Mouse (Mus musculus) mouse trophoblast stem cell (cell line): ENCODE data around the gene Ankrd42.

ENCODE experiments used
- in situ Hi-C, 2 experiments: fragments of 300-500 bp; cut with MseI, MboI; formaldehyde crosslinking; loops; 2 replicates in 1 of 2; 3 replicates in 1 of 2; pipeline ENCODE4 v1.15.1; 2025

Ankrd42 gene

DNA sequence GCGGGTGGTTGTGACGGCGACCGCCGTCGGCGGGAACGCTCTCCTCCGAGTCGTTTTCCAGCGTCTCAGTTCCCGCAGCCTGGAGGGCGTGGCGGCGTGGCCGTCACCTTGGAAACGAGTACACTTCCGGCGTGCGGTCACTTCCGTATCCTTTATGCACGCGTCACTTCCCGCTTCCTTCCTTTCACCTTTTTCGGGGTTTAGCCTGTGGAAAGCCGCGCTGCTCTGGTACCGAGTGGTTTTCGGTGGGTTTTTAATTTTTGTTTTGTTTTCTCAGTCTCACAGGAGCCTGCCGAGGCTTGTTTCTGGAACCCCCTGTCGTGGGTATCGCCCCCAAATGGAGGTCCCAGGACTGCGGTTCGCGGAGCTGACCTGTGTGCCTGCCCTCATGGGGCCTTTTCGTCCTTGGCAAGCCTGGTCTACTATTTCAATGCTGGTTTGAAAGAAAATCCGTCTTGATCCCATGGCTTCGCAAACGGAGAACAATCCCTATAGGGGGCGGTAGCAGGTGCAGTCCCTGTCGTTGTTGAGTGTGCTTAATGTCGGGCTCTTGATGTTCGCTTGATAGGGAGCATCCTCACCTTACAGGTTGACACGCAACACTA lies at the start of gene Ankrd42:
Gene Ankrd42 (minus strand): TSS at position 122 of the 605 bp plus-strand sequence.
- in situ Hi-C loops, result no loop called here

GRCm38 (mm10) chr7:92677346-92677745 lies 40.4 kb upstream of the Ankrd42 start:
- in situ Hi-C loops, result no loop called here

DNA sequence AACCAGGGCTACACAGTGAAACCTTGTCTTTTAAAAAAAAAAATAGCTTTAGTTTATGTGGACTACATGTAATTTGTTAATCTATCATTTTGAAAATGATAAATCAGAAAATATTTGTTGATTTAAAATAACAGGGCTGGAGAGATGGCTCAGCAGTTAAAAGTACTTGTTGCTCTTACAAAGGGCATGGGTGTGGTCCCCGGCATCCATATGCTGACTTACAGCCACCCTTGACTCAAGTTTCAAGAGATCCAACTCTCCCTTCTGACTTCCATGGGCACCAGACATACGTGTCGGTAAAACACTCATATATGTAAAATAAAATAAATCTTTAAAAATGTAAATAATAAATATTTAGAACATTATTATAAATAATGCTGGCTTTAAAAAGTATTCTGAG lies 38.2 kb upstream of the Ankrd42 start:
- in situ Hi-C loops, result no loop called here

DNA sequence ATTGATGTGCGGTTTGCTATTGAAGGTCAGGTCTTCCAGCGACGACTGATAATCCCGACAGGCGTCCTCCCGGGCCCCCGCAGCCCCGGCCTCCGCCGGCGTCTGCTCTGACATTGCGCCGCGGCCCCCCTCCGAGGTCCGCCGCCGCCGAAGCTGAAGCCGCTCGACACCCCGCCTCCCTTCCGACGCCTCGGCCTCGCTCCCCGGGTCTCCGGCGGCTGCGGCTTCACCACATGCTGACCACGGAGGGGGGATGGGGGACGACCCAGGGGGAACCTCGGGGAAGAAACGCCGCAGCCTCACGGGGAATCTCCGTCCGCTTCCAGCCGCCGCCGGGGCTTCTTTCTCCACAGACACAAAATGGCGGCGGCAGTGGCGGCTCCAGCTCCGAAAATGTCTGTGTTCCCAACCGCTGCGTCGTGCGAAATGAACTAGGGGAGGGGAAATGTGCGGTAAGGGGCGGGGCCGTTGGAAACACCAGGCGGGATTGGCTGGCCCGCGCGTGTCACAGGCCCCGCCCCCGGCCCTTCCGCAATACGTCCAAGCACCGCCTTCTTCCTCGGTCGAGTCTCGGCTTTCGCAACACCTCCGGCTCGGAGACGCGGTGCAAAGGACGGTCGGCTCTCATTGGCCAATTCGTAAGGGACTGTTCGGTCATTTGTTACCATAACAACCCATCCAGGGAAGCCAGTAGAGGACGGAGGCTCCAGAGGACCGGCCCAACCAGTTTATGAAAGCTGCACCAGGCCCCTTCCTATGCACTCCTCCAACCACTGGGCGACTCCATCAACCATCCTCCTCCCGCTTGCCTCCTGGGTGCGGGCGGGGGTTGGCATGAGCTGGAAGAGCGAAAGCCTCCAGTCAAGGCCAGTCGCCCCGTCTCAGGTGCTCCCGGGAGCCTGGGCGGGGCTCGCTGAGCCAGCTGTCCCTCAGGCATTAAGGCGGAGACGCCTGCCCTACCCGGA lies 32.8 kb upstream of the Ankrd42 start, which contains the start of gene Pcf11:
Gene Pcf11 (minus strand): TSS at position 428 of the 965 bp plus-strand sequence.
- in situ Hi-C loops, result no loop called here

DNA sequence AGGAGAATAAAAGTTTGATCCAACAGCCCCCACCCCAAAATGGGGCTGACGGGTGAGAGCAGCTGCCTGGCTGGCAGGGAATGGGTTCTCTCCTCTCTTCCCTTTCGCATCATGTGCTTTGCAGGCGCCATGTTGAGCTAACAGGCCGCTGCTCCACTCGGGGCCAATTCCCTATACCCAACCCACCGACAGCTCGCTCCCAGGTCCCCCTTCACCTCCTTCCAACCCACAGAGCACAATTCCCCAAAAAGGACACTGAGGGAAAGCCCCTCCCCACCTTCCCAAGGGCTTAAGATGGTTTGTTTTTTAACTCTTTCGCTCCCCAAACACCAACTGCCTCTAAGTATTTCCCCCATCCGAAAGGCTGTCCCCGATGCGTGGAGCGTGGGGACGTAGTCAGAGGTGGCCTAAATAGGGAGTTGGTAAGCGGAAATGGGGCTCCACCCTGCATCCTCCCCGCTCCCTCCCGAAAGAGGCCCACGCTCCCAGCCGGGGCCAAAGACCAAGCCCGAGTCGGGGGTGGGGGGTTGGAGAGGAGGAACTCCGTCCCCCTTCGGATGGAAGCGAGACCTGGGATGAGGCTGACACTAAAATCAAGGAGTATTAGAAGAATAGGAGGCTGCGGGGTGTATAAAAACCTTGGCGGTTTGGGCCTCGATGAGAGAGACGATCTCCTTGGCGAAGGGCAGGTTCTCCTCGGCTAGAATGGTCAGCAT lies 32.0 kb upstream of the Ankrd42 start:
- in situ Hi-C loops, result no loop called here

DNA sequence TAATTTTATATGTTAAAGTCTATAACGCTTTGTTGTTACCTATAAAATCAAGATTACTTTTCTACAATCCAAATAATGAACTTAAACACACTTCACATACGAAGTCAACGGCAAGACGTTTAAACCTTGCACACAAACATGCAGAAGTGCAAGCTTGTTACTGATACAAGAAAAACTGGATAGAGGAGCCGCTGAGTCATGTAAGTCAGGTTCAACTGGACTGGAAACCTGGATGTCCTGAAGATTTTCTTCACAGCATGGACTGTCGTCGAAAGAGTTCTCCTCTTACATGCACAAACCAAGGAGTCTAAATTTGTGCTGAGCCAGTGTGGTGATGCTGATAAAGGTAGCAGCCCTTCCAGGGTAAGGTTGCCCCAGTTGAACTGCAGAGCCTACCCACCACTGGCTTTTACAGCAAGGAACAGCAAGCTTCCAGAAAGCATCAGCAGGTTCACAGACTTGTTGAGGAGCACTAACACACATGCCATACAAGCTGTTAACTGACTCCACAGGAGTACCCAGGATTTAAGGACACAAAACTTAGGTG lies 29.4 kb upstream of the Ankrd42 start:
- in situ Hi-C loops, result no loop called here

- in situ Hi-C loops, result loop anchor here in 1 of 2 experiments (10.0 kb wide), 1 partner anchor 207 kb away; no protein-coding TSS in a partner anchor
Observed at GRCm38 (mm10) chr7:92658050-92658449, 21.1 kb upstream of the Ankrd42 start.

DNA sequence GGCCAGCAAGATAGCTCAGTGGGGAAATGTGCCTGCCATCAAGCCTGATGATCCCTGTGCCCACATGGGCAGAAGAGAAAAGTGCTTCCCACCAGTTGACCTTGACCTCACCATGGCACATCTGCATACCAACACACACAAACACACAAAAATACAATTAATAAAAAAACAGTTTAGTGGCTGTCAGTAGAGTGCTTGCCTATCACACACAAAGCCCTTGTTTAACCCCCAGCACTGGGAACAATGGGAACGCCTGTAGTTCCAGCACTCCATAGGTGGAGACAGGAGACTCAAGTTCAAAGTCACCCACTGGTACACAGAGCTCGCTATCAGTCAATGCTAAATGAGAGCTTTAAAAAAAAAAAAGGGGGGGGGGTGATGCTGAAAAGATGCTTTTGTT lies 19.4 kb upstream of the Ankrd42 start:
- in situ Hi-C loops, result loop anchor here in 1 of 2 experiments (10.0 kb wide), 1 partner anchor 208 kb away; no protein-coding TSS in a partner anchor

GRCm38 (mm10) chr7:92653329-92653728 lies 16.4 kb upstream of the Ankrd42 start:
- in situ Hi-C loops, result loop anchor here in 1 of 2 experiments (10.0 kb wide), 1 partner anchor 211 kb away; no protein-coding TSS in a partner anchor

- in situ Hi-C loops, result no loop called here
Observed at GRCm38 (mm10) chr7:92647790-92648189, 10.8 kb upstream of the Ankrd42 start.

- in situ Hi-C loops, result no loop called here
Observed at GRCm38 (mm10) chr7:92642358-92642757, 5.4 kb upstream of the Ankrd42 start.

DNA sequence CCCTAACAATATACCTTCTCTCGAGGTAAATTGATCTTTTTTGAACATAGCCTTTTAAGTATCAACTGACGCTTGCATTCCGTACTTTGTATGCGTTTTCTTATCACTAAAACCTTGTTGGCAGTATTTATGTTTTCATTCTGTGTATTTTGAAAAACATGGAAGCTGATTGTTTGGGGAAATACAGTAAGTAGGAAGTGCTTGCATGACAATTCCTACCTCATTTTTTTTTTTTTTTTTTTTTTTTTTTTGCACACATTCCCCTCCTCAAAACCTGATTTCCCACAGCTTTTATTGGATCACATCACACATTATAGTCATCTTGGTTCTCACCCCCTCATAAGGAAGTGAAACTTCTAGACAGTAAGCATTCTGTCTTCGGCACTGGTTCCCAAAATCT lies 1.1 kb upstream of the Ankrd42 start:
- in situ Hi-C loops, result no loop called here

DNA sequence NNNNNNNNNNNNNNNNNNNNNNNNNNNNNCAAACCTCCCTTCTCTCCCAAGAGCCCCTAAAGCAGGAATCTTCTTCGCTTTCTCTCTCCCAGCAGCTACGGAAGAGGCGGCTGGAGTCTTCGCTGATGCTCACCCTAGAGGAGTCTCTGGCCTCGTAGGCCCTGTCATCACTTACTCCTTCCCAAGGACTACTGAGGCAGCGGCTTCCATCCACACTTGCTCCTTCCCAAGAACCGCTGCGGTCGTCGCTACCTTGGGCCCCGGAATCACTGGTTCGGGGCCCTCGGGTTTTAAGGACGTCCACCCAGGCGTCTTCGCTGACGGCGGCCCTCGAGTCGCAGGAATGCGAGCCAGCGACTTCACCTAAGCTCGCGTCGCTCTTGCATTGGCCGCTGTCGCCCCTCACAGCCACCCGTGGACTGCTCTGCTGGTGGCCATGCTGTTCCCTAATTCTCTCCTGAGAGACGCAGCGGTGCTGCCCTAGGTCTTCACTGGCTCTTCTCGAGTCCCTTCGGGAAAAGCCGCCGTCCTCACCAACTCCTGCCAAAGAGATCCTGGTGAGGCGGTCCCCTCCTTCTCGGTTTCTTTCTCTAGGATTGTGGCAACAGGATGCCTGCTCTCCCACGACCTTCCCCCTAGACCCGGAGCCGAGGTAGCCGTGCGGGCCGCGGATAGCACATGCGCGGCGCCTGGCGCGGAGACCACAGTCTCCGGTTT lies 489 bp downstream of the Ankrd42 start:
- in situ Hi-C loops, result no loop called here

GRCm38 (mm10) chr7:92630167-92630566 lies 6.8 kb downstream of the Ankrd42 start:
- in situ Hi-C loops, result no loop called here

DNA sequence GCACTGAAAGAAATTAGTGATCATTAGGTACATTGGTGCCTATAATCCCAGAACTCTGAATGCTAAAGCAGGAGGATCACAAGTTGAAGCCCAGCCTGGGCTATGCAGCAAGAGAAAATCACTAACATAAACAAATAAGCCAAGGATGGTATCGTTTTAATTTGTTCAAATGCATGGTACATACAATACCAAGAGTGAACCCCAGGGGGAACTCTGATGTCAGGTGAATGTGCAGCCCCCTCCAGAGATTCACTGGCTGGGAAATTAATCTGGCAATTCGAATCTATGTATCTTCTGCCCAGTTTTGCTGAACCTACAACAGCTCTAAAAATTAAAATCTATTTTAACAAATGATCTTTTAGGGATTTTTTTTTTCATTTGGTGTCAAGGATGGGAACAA lies 12.5 kb downstream of the Ankrd42 start:
- in situ Hi-C loops, result no loop called here

- in situ Hi-C loops, result no loop called here
Observed at GRCm38 (mm10) chr7:92610830-92611229, 26.1 kb downstream of the Ankrd42 start.

DNA sequence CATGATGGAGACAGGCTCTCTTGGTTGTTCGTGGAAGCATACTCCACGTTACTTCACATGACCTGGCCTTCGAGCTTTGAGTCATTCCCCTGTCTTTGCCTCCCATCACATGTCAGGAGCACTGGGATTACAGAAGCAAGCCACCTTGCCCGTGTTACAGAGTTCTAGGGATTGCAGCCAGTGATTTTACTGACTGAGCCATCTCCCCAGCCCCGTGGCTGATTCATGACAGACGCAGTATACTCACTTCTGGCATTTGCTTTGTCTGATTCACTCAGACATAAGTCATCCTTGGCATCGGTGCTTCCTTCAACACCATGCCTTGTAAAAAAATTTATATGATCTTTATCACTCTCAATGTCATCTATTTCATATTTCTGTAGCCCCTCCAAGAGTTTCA lies 32.0 kb downstream of the Ankrd42 start:
- in situ Hi-C loops, result no loop called here

DNA sequence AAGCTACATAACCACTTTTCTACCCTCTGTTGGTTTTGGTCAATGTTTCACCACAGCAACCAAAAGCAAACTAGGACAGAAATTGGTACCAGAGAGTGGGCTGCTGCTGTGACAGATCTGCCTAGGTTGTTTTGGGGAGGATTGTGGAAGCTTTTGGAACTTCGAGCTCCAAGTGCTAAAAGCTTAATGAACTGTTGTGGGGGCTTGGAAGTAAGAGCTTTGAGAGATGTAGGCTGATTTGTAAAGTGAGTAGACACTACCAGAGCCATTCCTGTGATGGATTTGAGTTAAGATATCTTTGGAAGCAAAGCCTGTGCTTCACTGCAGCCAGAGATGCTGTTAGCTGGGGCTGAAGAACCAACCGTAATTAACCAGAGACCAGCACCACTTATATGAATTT lies 46.1 kb downstream of the Ankrd42 start:
- in situ Hi-C loops, result no loop called here

- in situ Hi-C loops, result no loop called here
Observed at GRCm38 (mm10) chr7:92589986-92590385, 47.0 kb downstream of the Ankrd42 start.

GRCm38 (mm10) chr7:92583567-92583966 lies 53.4 kb downstream of the Ankrd42 start:
- in situ Hi-C loops, result no loop called here
